Mouse (Mus musculus): ENCODE measurements at regions not wholly inside any gene's neighbourhood (a gene's known extent, or its start where the extent isn't known, plus 50 kb on each side); places are given as distances from the start of the nearest gene placed in this dataset.

- Histone ChIP-seq H3K27ac (replicated peaks; ENCODE audit: insufficient read depth, low read depth, low read length) (no peak overlapping the region), H3K4me3 (ENCODE audit: insufficient read depth, low read depth, low read length) (no peak overlapping the region), H3K79me2 (ENCODE audit: control insufficient read depth, insufficient read depth, low read length) (no peaks in the 10 kb centered on the region), H3K36me3 (ENCODE audit: control insufficient read depth, insufficient read depth, low read length) (no peaks in the 10 kb centered on the region), H3K27me3 (ENCODE audit: control insufficient read depth, insufficient read depth, low read length) (no peaks in the 10 kb centered on the region), H3K4me1 (ENCODE audit: control insufficient read depth, insufficient read depth, low read length) (no peaks in the 10 kb centered on the region; the same call in 1 of the 2 replicates), H3K9ac (ENCODE audit: low read depth, low read length) (no peak overlapping the region)
- TF ChIP-seq POLR2A (IDR thresholded peaks at IDR 0.05; ENCODE audit: extremely low read depth, insufficient read depth, low read length) (no peak), CTCF (IDR thresholded peaks at IDR 0.05; ENCODE audit: low read depth, low read length) (no peak)
- WGBS: 70% methylated on average over 4 of the region's 4 CpGs
- DNase-seq (ENCODE audit: extremely low read depth, low read depth, low spot score): no peak
Observed at GRCm38 (mm10) chr2:110486724-110487123, 110.4 kb upstream of the Slc5a12 start.

GRCm38 (mm10) chr2:110487950-110488349 is 109.1 kb upstream of the Slc5a12 start:
- 21% methylated on average over 7 of the region's 7 CpGs for WGBS
- Histone ChIP-seq H3K9ac (ENCODE audit: low read depth, low read length) (no peak overlapping the region), H3K27me3 (ENCODE audit: control insufficient read depth, insufficient read depth, low read length) (no peaks in the 10 kb centered on the region), H3K4me1 (ENCODE audit: control insufficient read depth, insufficient read depth, low read length) (no peaks in the 10 kb centered on the region; the same call in 1 of the 2 replicates), H3K27ac (replicated peaks; ENCODE audit: insufficient read depth, low read depth, low read length) (no peak overlapping the region), H3K36me3 (ENCODE audit: control insufficient read depth, insufficient read depth, low read length) (no peaks in the 10 kb centered on the region), H3K79me2 (ENCODE audit: control insufficient read depth, insufficient read depth, low read length) (no peaks in the 10 kb centered on the region), H3K4me3 (ENCODE audit: insufficient read depth, low read depth, low read length) (no peak overlapping the region)
- peak; percentile 29 for DNase-seq (ENCODE audit: extremely low read depth, low read depth, low spot score)
- TF ChIP-seq CTCF (IDR thresholded peaks at IDR 0.05; ENCODE audit: low read depth, low read length) (no peak), POLR2A (IDR thresholded peaks at IDR 0.05; ENCODE audit: extremely low read depth, insufficient read depth, low read length) (no peak)

- H3K27me3 ChIP-seq (ENCODE audit: control insufficient read depth, insufficient read depth, low read length): no peaks in the 10 kb centered on the region
- H3K4me3 ChIP-seq (ENCODE audit: insufficient read depth, low read depth, low read length): no peak overlapping the region
- H3K36me3 ChIP-seq (ENCODE audit: control insufficient read depth, insufficient read depth, low read length): no peaks in the 10 kb centered on the region
- no peak overlapping the region for H3K9ac ChIP-seq (ENCODE audit: low read depth, low read length)
- no peaks in the 10 kb centered on the region for H3K4me1 ChIP-seq (ENCODE audit: control insufficient read depth, insufficient read depth, low read length)
- TF ChIP-seq POLR2A (IDR thresholded peaks at IDR 0.05; ENCODE audit: extremely low read depth, insufficient read depth, low read length): no peak
- no peak for TF ChIP-seq CTCF (IDR thresholded peaks at IDR 0.05; ENCODE audit: low read depth, low read length)
- H3K27ac ChIP-seq (replicated peaks; ENCODE audit: insufficient read depth, low read depth, low read length): no peak overlapping the region
- DNase-seq (ENCODE audit: extremely low read depth, low read depth, low spot score): no peak
- WGBS: 71% methylated on average over 2 of the region's 2 CpGs
- no peaks in the 10 kb centered on the region for H3K79me2 ChIP-seq (ENCODE audit: control insufficient read depth, insufficient read depth, low read length)
Observed at GRCm38 (mm10) chr2:110501786-110502185, 95.3 kb upstream of the Slc5a12 start.

DNA sequence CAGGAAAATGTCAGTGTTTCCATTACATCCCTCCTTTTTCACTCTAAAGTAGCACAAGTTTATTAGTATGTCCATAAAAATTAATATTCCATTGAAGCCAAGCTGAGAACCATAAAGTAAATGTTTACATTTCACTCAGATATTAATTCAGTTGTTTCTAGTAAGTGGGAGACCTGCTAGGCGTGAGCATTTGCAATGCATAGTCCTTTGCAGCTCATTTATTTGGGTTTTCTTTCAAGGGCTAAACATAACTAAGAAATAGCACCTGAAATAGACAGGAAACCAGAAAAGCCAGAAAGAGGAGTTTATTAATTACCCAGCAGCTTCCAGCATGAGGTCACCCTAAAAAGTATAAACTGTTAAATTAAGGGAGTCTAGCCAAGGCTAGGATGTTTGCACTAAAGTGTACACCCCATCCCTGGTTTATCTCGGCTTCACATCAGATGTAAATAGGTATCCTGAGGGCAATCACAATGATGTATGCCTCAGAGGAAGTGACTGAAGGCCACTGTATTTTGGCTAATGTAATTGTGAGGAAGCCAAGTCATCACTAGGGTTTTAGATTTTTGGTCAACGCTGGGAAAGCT is 88.8 kb upstream of the Slc5a12 start:
- Histone ChIP-seq H3K4me3 (ENCODE audit: insufficient read depth, low read depth, low read length) (no peak overlapping the region), H3K36me3 (ENCODE audit: control insufficient read depth, insufficient read depth, low read length) (no peaks in the 10 kb centered on the region), H3K27ac (replicated peaks; ENCODE audit: insufficient read depth, low read depth, low read length) (no peak overlapping the region), H3K4me1 (ENCODE audit: control insufficient read depth, insufficient read depth, low read length) (no peaks in the 10 kb centered on the region), H3K79me2 (ENCODE audit: control insufficient read depth, insufficient read depth, low read length) (no peaks in the 10 kb centered on the region), H3K9ac (ENCODE audit: low read depth, low read length) (no peak overlapping the region), H3K27me3 (ENCODE audit: control insufficient read depth, insufficient read depth, low read length) (no peaks in the 10 kb centered on the region)
- WGBS: 79% methylated on average over 3 of the region's 3 CpGs
- DNase-seq (ENCODE audit: extremely low read depth, low read depth, low spot score): no peak
- TF ChIP-seq POLR2A (IDR thresholded peaks at IDR 0.05; ENCODE audit: extremely low read depth, insufficient read depth, low read length) (no peak), CTCF (IDR thresholded peaks at IDR 0.05; ENCODE audit: low read depth, low read length) (no peak)

DNA sequence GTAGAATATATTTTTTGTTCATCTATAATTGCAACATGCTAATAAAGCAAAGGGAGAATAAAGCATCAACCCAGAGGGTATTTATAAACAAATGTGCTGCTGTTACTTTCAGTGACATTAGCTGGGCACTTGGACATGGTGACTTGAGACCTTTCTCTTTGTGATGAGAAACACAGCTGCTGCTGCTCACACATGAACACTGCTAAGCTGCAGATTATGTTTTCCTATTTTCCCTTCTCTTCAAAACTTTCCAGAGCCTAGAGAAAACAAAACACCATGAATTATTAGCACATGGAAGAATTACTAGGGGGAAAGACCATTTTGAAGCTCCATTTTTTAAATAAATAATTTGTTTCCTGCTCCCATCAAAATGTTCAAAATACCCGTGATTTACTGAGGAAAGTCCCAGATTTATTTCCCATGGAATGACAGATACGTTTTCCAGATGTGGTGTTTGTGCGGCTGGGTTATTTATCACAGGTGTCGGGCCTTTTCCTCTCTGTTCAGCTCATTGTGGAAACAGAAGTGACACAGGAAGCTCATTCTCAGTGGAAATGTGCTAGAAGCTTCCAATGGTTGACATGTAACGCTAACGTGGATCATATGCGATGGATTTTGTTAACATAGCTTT is 73.8 kb upstream of the Slc5a12 start:
- H3K9ac ChIP-seq (ENCODE audit: low read depth, low read length): no peak overlapping the region
- no peaks in the 10 kb centered on the region for H3K79me2 ChIP-seq (ENCODE audit: control insufficient read depth, insufficient read depth, low read length)
- H3K4me3 ChIP-seq (ENCODE audit: insufficient read depth, low read depth, low read length): no peak overlapping the region
- no peak for DNase-seq (ENCODE audit: extremely low read depth, low read depth, low spot score)
- no peak for TF ChIP-seq POLR2A (IDR thresholded peaks at IDR 0.05; ENCODE audit: extremely low read depth, insufficient read depth, low read length)
- no peak for TF ChIP-seq CTCF (IDR thresholded peaks at IDR 0.05; ENCODE audit: low read depth, low read length)
- no peaks in the 10 kb centered on the region for H3K36me3 ChIP-seq (ENCODE audit: control insufficient read depth, insufficient read depth, low read length)
- no peak overlapping the region for H3K27ac ChIP-seq (replicated peaks; ENCODE audit: insufficient read depth, low read depth, low read length)
- no peaks in the 10 kb centered on the region for H3K27me3 ChIP-seq (ENCODE audit: control insufficient read depth, insufficient read depth, low read length)
- H3K4me1 ChIP-seq (ENCODE audit: control insufficient read depth, insufficient read depth, low read length): no peaks in the 10 kb centered on the region
- WGBS: 73% methylated on average over 7 of the region's 7 CpGs

- no peak overlapping the region for H3K4me3 ChIP-seq (ENCODE audit: insufficient read depth, low read depth, low read length)
- DNase-seq (ENCODE audit: extremely low read depth, low read depth, low spot score): no peak
- TF ChIP-seq CTCF (IDR thresholded peaks at IDR 0.05; ENCODE audit: low read depth, low read length) (no peak), POLR2A (IDR thresholded peaks at IDR 0.05; ENCODE audit: extremely low read depth, insufficient read depth, low read length) (no peak)
- H3K27me3 ChIP-seq (ENCODE audit: control insufficient read depth, insufficient read depth, low read length): no peaks in the 10 kb centered on the region
- no peaks in the 10 kb centered on the region for H3K4me1 ChIP-seq (ENCODE audit: control insufficient read depth, insufficient read depth, low read length)
- H3K36me3 ChIP-seq (ENCODE audit: control insufficient read depth, insufficient read depth, low read length): no peaks in the 10 kb centered on the region
- H3K9ac ChIP-seq (ENCODE audit: low read depth, low read length): no peak overlapping the region
- H3K27ac ChIP-seq (replicated peaks; ENCODE audit: insufficient read depth, low read depth, low read length): no peak overlapping the region
- no peaks in the 10 kb centered on the region for H3K79me2 ChIP-seq (ENCODE audit: control insufficient read depth, insufficient read depth, low read length)
- WGBS: 80% methylated on average over 3 of the region's 3 CpGs
Observed at GRCm38 (mm10) chr2:110528191-110528590, 68.9 kb upstream of the Slc5a12 start.

All from liver, adult 2 months (tissue).